Mouse (Mus musculus): Measurements from ENCODE around the gene Sgms2.

Sgms2 gene

GRCm38 (mm10) chr3:131271559-131272373 is 219.4 kb downstream of the Sgms2 start, which contains the start of gene Hadh:
Gene Hadh (minus strand): TSS chr3:131272101.
- no peak for TF ChIP-seq GATA4 (IDR thresholded peaks at IDR 0.05; ENCODE audit: insufficient replicate concordance, low read length)

- peak; percentile 69 for TF ChIP-seq GATA4 (IDR thresholded peaks at IDR 0.05; ENCODE audit: insufficient replicate concordance, low read length)
Observed at GRCm38 (mm10) chr3:131271157-131271556, 220.1 kb downstream of the Sgms2 start.

DNA sequence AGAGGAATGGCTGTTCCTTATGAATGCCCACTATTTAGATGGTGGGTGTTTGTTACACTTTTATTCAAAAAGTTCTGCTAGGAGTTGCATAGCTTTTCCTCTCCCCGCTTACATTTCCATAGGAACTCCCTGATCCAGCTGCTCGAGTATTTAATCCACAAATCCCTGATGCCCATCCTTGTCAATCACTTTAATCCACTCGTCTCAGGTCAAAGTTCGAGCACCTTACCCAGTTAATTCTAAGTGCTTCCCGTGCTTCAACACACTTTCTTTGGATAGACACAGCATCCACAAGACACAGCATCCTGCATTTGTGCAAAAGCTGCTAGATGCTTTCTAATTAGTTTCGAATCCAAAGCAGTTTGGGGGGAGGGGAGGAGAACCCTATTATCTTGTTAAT is 220.8 kb downstream of the Sgms2 start:
- no peak for TF ChIP-seq GATA4 (IDR thresholded peaks at IDR 0.05; ENCODE audit: insufficient replicate concordance, low read length)

All from liver, adult (tissue).